Mouse (Mus musculus): ENCODE measurements around the gene Inip.

The Inip gene

GRCm38 (mm10) chr4:59772171-59772879 is 29.1 kb downstream of the Inip start:
- DNase-seq (ENCODE audit: low spot score), result no peak

GRCm38 (mm10) chr4:59767717-59768116 is 33.7 kb downstream of the Inip start:
- DNase-seq (ENCODE audit: low spot score), result no peak

- DNase-seq (ENCODE audit: low spot score), result peak; percentile 42
These were observed 35.9 kb downstream of the Inip start for GRCm38 (mm10) chr4:59765385-59766005.

GRCm38 (mm10) chr4:59764950-59765349 is 36.4 kb downstream of the Inip start:
- DNase-seq (ENCODE audit: low spot score), result no peak

- DNase-seq (ENCODE audit: low spot score), result peak; percentile 65
These were observed 40.0 kb downstream of the Inip start for GRCm38 (mm10) chr4:59761365-59761729.

GRCm38 (mm10) chr4:59760636-59761364 is 40.6 kb downstream of the Inip start:
- DNase-seq (ENCODE audit: low spot score), result peak; percentile 56

GRCm38 (mm10) chr4:59760016-59760415 is 41.4 kb downstream of the Inip start:
- no peak for DNase-seq (ENCODE audit: low spot score)

GRCm38 (mm10) chr4:59757452-59758435 is 43.6 kb downstream of the Inip start:
- DNase-seq (ENCODE audit: low spot score), result no peak

GRCm38 (mm10) chr4:59756332-59757082 is 44.9 kb downstream of the Inip start:
- DNase-seq (ENCODE audit: low spot score), result peak; percentile 49

- peak; percentile 79 for DNase-seq (ENCODE audit: low spot score)
These were observed 47.8 kb downstream of the Inip start for GRCm38 (mm10) chr4:59753491-59754140.

- DNase-seq (ENCODE audit: low spot score), result no peak
These were observed 61.5 kb downstream of the Inip start for GRCm38 (mm10) chr4:59739882-59740281.

- DNase-seq (ENCODE audit: low spot score), result no peak
These were observed 62.1 kb downstream of the Inip start for GRCm38 (mm10) chr4:59739321-59739720.

GRCm38 (mm10) chr4:59731544-59731943 is 69.8 kb downstream of the Inip start:
- DNase-seq (ENCODE audit: low spot score), result no peak

- DNase-seq (ENCODE audit: low spot score), result no peak
These were observed 72.5 kb downstream of the Inip start for GRCm38 (mm10) chr4:59728839-59729238.

- no peak for DNase-seq (ENCODE audit: low spot score)
These were observed 73.5 kb downstream of the Inip start for GRCm38 (mm10) chr4:59727878-59728261.

GRCm38 (mm10) chr4:59727187-59727877 is 74.1 kb downstream of the Inip start:
- DNase-seq (ENCODE audit: low spot score), result no peak

- DNase-seq (ENCODE audit: low spot score), result peak; percentile 23
These were observed 74.9 kb downstream of the Inip start for GRCm38 (mm10) chr4:59726501-59726900.

GRCm38 (mm10) chr4:59725579-59725978 is 75.8 kb downstream of the Inip start:
- no peak for DNase-seq (ENCODE audit: low spot score)

- DNase-seq (ENCODE audit: low spot score), result no peak
These were observed 79.6 kb downstream of the Inip start for GRCm38 (mm10) chr4:59721811-59722210.
